Mouse (Mus musculus) left cerebral cortex, postnatal 10 days (tissue): ENCODE results near the gene Matn1. TPM values are rescaled to one million over a fixed set of nuclear protein-coding genes. Genes with fewer than 3 reads are reported as not detected.
A peak's percentile ranks its signal among the peaks of the same experiment; 100 is the strongest.

ENCODE experiments used
- DNase-seq, 2 experiments: peaks; one replicate each; pipeline ENCODE4 v3.0.0; 2021 to 2022; ENCODE audit warnings: low spot score in 2 of 2, mixed read lengths in 1 of 2; ENCODE audit errors: extremely low spot score in 1 of 2
- intact Hi-C: fragments of 180-260 bp; cut with DNase I; formaldehyde crosslinking; loops from one replicate; pipeline ENCODE4 v1.15.1; 2025
- total RNA-seq, 2 experiments: library from RNA; stranded (reverse); gene quantifications; 2 replicates each; pipeline ENCODE4 v1.2.3; 2021

The Matn1 gene
- total RNA-seq, 2 experiments from 2014 or later: 0.56 to 0.63 TPM

- intact Hi-C loops: no loop called here
Observed at GRCm38 (mm10) chr4:130915006-130915667, 29.0 kb upstream of the Matn1 start.

GRCm38 (mm10) chr4:130915668-130916035, 28.5 kb upstream of the Matn1 start:
- no peak for DNase-seq
- intact Hi-C loops: no loop called here

More at GRCm38 (mm10) chr4:130915006-130915667, 29.0 kb upstream of the Matn1 start:
- no peak for DNase-seq

GRCm38 (mm10) chr4:130916639-130917038, 27.5 kb upstream of the Matn1 start:
- intact Hi-C loops: no loop called here
- no peak for DNase-seq

- intact Hi-C loops: no loop called here
- no peak for DNase-seq
Observed at GRCm38 (mm10) chr4:130917564-130917963, 26.6 kb upstream of the Matn1 start.

- no peak for DNase-seq
- intact Hi-C loops: no loop called here
Observed at GRCm38 (mm10) chr4:130918805-130919749, 25.1 kb upstream of the Matn1 start.

GRCm38 (mm10) chr4:130919750-130920356, 24.3 kb upstream of the Matn1 start:
- intact Hi-C loops: no loop called here

GRCm38 (mm10) chr4:130920951-130921693, 23.1 kb upstream of the Matn1 start:
- no peak for DNase-seq
- intact Hi-C loops: no loop called here

More at GRCm38 (mm10) chr4:130919750-130920356, 24.3 kb upstream of the Matn1 start:
- no peak for DNase-seq

GRCm38 (mm10) chr4:130921986-130922385, 22.2 kb upstream of the Matn1 start:
- intact Hi-C loops: no loop called here
- no peak for DNase-seq

- intact Hi-C loops: no loop called here
- DNase-seq: no peak
Observed at GRCm38 (mm10) chr4:130926274-130926673, 17.9 kb upstream of the Matn1 start.

GRCm38 (mm10) chr4:130927821-130928220, 16.4 kb upstream of the Matn1 start:
- DNase-seq: no peak
- intact Hi-C loops: no loop called here

- DNase-seq: no peak
- intact Hi-C loops: no loop called here
Observed at GRCm38 (mm10) chr4:130942644-130943043, 1.5 kb upstream of the Matn1 start.

GRCm38 (mm10) chr4:130944779-130945178, 594 bp downstream of the Matn1 start:
- DNase-seq: no peak
- intact Hi-C loops: no loop called here

GRCm38 (mm10) chr4:130947094-130947647, 3.0 kb downstream of the Matn1 start:
- DNase-seq: no peak
- intact Hi-C loops: loop anchor here (1.0 to 2.0 kb wide), 2 partner anchors 51 to 156 kb away; no protein-coding TSS in a partner anchor

- intact Hi-C loops: no loop called here
- no peak for DNase-seq
Observed at GRCm38 (mm10) chr4:130949821-130950384, 5.7 kb downstream of the Matn1 start.

- DNase-seq: peak in 1 of 2 experiments; percentile 65
- intact Hi-C loops: no loop called here
Observed at GRCm38 (mm10) chr4:130952531-130952930, 8.3 kb downstream of the Matn1 start.

GRCm38 (mm10) chr4:130957156-130957555, 13.0 kb downstream of the Matn1 start:
- intact Hi-C loops: no loop called here

GRCm38 (mm10) chr4:130958812-130959211, 14.6 kb downstream of the Matn1 start:
- intact Hi-C loops: no loop called here
- DNase-seq: no peak

More at GRCm38 (mm10) chr4:130957156-130957555, 13.0 kb downstream of the Matn1 start:
- no peak for DNase-seq

- no peak for DNase-seq
- intact Hi-C loops: loop anchor here (1.0 to 5.0 kb wide), 4 partner anchors 293 to 879 kb away; partner anchors contain the start of gene Ptpru
Observed at GRCm38 (mm10) chr4:130959678-130960077, 15.5 kb downstream of the Matn1 start.
